Mouse (Mus musculus) testis, adult 2 months (tissue): Measurements from ENCODE around the gene Park7.

Source experiments
- CTCF ChIP-seq: fragments of 200-500 bp; IDR thresholded peaks from 2 replicates; pipeline ENCODE4 v1.5.1; 2012; ENCODE audit warnings: low read depth, mild to moderate bottlenecking, inconsistent platforms, low read length, moderate library complexity; ENCODE audit not compliant: control insufficient read depth, insufficient read depth, insufficient replicate concordance
- POLR2A ChIP-seq: fragments of 200-500 bp; IDR thresholded peaks from 2 replicates; pipeline ENCODE4 v1.6.1; 2012; ENCODE audit warnings: low read depth, mild to moderate bottlenecking, inconsistent platforms, low read length, moderate library complexity; ENCODE audit not compliant: control insufficient read depth

- no peak for TF ChIP-seq CTCF
- TF ChIP-seq POLR2A, result no peak
Measured at GRCm38 (mm10) chr4:150855346-150855745, 58.9 kb downstream of the Park7 start.
